In the genomic region with DNA sequence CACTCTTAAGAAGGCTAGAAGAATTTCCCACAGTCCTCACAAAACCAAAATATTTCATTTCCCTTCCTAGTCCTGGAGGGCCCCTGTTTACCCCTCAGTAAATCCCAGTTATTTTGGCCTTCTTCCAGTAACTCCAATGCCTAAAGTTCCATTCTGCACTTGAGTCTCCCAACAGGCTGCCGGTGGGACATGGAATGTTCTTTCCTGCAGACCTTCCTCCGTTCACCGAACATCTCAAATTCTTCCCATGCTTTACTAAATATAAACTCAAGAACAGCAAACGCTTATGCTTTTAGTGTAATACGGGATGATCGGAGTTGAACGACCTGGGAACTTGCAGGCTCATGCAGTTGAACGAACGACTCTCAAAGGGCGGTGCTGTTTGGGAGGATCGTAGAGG, we compare ENCODE assay signal across 11 mouse cellular contexts.
"Had no signal": no experiment of that assay in that cellular context is flagged by ENCODE, and none has a peak within 500 bp of the region (broad histone marks: within the 10 kb centered on the region; RNA-seq: fewer than 3 reads in every experiment).

No protein-coding gene starts in this region.

- H3K27me3 ChIP-seq: liver, embryonic 13.5 days had no signal

- H3K27ac ChIP-seq: left cerebral cortex, adult 2 months; liver, embryonic 13.5 days had no signal

- H3K4me1 ChIP-seq: liver, embryonic 13.5 days had no signal

- H3K9ac ChIP-seq: liver, embryonic 13.5 days had no signal

- H3K4me3 ChIP-seq: left cerebral cortex, adult 2 months; liver, embryonic 13.5 days had no signal

- H3K4me2 ChIP-seq: liver, embryonic 13.5 days; midbrain, embryonic 11.5 days had no signal

- H3K36me3 ChIP-seq: liver, embryonic 13.5 days had no signal

- H3K9me3 ChIP-seq: liver, embryonic 13.5 days had no signal

- DNase-seq: kidney, postnatal 36 days; layer of hippocampus, postnatal 36 days; liver, embryonic 13.5 days; lung, adult 2 months; lung, postnatal 14 days; lung, postnatal 4 days; midbrain, embryonic 14.5 days; thymus, adult 18-20 months; thymus, postnatal 36 days had no signal
